Mouse (Mus musculus): ENCODE measurements around the gene Pttg1.

GRCm38 (mm10) chr11:43389118-43389517 is 36.9 kb downstream of the Pttg1 start:
- TF ChIP-seq CTCF (IDR thresholded peaks at IDR 0.05; ENCODE audit: low read depth) (no peak), EP300 (optimal IDR thresholded peaks at IDR 0.05) (no peak)
